Comparison of ENCODE assay signal across 17 mouse cellular contexts in the genomic region with DNA sequence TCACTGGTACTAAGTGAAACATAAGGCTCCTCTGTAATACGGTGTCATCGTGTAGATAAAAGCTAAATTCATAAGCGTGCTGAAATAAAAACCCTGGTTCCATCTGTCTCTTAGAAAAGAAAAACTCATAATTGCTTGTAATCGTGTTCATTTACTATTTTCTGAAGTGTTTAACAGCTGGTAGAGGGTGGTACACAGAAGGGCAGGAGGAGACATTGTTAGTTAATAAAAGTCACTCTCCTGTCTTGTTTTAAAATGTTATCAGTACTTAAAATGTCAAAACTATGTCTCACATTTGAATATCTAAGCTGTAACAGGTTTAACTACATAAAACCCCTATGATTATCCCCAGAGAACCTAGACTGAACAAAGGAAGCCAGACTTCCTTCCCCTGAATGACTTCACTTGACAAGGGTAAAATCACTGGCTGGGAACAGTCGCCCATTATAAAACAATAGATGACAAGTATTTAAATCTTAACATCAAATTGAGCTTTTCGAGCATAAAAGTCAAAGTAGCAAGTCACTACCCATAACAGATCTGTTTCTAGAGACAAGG.
A peak's percentile ranks its signal among the peaks of the same experiment; 100 is the strongest.
DNase-seq lines count a peak whose midpoint lies in the region; ATAC-seq and TF ChIP-seq lines count a peak whose summit lies in the region.
"Had no signal": no experiment of that assay in that cellular context is flagged by ENCODE, and none has a peak within 500 bp of the region (broad histone marks: within the 10 kb centered on the region; RNA-seq: fewer than 3 reads in every experiment).

No protein-coding gene starts in this region.

- no peak overlapping the region for H3K9ac ChIP-seq in forebrain, embryonic 14.5 days (ENCODE audit: low read length)
- no peak overlapping the region for H3K9ac ChIP-seq in forebrain, embryonic 12.5 days
- no peak overlapping the region for H3K9ac ChIP-seq in liver, embryonic 12.5 days
- H3K9ac ChIP-seq: heart, embryonic 12.5 days; hindbrain, embryonic 14.5 days; intestine, embryonic 15.5 days had no signal

- no peak overlapping the region for H3K4me2 ChIP-seq in forebrain, embryonic 14.5 days (ENCODE audit: low read length)
- H3K4me2 ChIP-seq in forebrain, embryonic 12.5 days, result no peak overlapping the region
- no peak overlapping the region for H3K4me2 ChIP-seq in liver, embryonic 12.5 days
- H3K4me2 ChIP-seq: heart, embryonic 12.5 days; hindbrain, embryonic 14.5 days; intestine, embryonic 15.5 days had no signal

- no peaks in the 10 kb centered on the region for H3K27me3 ChIP-seq in forebrain, embryonic 14.5 days (replicated peaks; ENCODE audit: control insufficient read depth, insufficient read depth, low read length)
- no peaks in the 10 kb centered on the region for H3K27me3 ChIP-seq in forebrain, embryonic 12.5 days
- H3K27me3 ChIP-seq in liver, embryonic 12.5 days (replicated peaks), result no peaks in the 10 kb centered on the region
- H3K27me3 ChIP-seq: heart, embryonic 12.5 days; intestine, embryonic 15.5 days had no signal

- H3K36me3 ChIP-seq in forebrain, embryonic 14.5 days (ENCODE audit: control insufficient read depth, insufficient read depth, low read length), result no peaks in the 10 kb centered on the region
- no peaks in the 10 kb centered on the region for H3K36me3 ChIP-seq in forebrain, embryonic 12.5 days (replicated peaks)
- no peaks in the 10 kb centered on the region for H3K36me3 ChIP-seq in liver, embryonic 12.5 days
- H3K36me3 ChIP-seq: embryonic facial prominence, embryonic 10.5 days; heart, embryonic 12.5 days; hindbrain, embryonic 10.5 days; intestine, embryonic 15.5 days had no signal

- H3K4me1 ChIP-seq in forebrain, embryonic 14.5 days (ENCODE audit: control insufficient read depth, insufficient read depth, low read length), result no peaks in the 10 kb centered on the region
- no peaks in the 10 kb centered on the region for H3K4me1 ChIP-seq in forebrain, embryonic 12.5 days
- H3K4me1 ChIP-seq in liver, embryonic 12.5 days, result no peaks in the 10 kb centered on the region
- H3K4me1 ChIP-seq: embryonic facial prominence, embryonic 10.5 days; heart, embryonic 12.5 days; hindbrain, embryonic 10.5 days; intestine, embryonic 15.5 days had no signal

- H3K9me3 ChIP-seq in forebrain, embryonic 14.5 days (replicated peaks; ENCODE audit: control insufficient read depth, low read length), result no peaks in the 10 kb centered on the region
- no peaks in the 10 kb centered on the region for H3K9me3 ChIP-seq in forebrain, embryonic 12.5 days
- no peaks in the 10 kb centered on the region for H3K9me3 ChIP-seq in liver, embryonic 12.5 days (replicated peaks)
- H3K9me3 ChIP-seq: embryonic facial prominence, embryonic 10.5 days; heart, embryonic 12.5 days; hindbrain, embryonic 10.5 days; intestine, embryonic 15.5 days had no signal

- 0 out of 2 replicates have a peak, but pooled peaks have one; percentile 34 for ATAC-seq in forebrain, embryonic 14.5 days
- ATAC-seq in forebrain, embryonic 12.5 days (ENCODE audit: low FRiP score), result no peak
- no peak for ATAC-seq in liver, embryonic 12.5 days
- ATAC-seq in granulocyte monocyte progenitor cell, adult 5-6 weeks (replicated peaks; ENCODE audit: poor library complexity, severe bottlenecking), result no peak
- ATAC-seq: intestine, embryonic 15.5 days had no signal

- H3K27ac ChIP-seq in forebrain, embryonic 14.5 days (ENCODE audit: low read depth, low read length), result no peak overlapping the region
- no peak overlapping the region for H3K27ac ChIP-seq in forebrain, embryonic 12.5 days
- H3K27ac ChIP-seq in liver, embryonic 12.5 days, result no peak overlapping the region
- H3K27ac ChIP-seq: embryonic facial prominence, embryonic 10.5 days; heart, adult 2 months; hindbrain, embryonic 10.5 days; hindbrain, embryonic 14.5 days; intestine, embryonic 15.5 days had no signal

- no peak for TF ChIP-seq POLR2A in brain, embryonic 14.5 days (IDR thresholded peaks at IDR 0.05; ENCODE audit: borderline replicate concordance, extremely low read depth, insufficient read depth, insufficient read length, poor library complexity, severe bottlenecking)

- DNase-seq in forebrain, embryonic 14.5 days (ENCODE audit: low spot score), result peak; percentile 28
- DNase-seq in layer of hippocampus, adult 11-12 months (ENCODE audit: low spot score), result peak; percentile 24
- DNase-seq in layer of hippocampus, postnatal 10 days (ENCODE audit: low spot score in 2 of 2), result no peak
- DNase-seq in brain, embryonic 14.5 days (ENCODE audit: low read depth), result peak; percentile 41
- DNase-seq: adrenal gland, postnatal 10 days; cerebellum, adult 18-20 months; cerebellum, adult 9-11 months; gastrocnemius, postnatal 36 days; heart, adult 2 months had no signal

- H3K4me3 ChIP-seq in forebrain, embryonic 14.5 days (ENCODE audit: low read depth, low read length), result no peak overlapping the region
- no peak overlapping the region for H3K4me3 ChIP-seq in forebrain, embryonic 12.5 days (replicated peaks)
- no peak overlapping the region for H3K4me3 ChIP-seq in liver, embryonic 12.5 days
- H3K4me3 ChIP-seq: embryonic facial prominence, embryonic 10.5 days; heart, adult 2 months; heart, embryonic 12.5 days; hindbrain, embryonic 10.5 days; intestine, embryonic 15.5 days had no signal

- WGBS in forebrain, embryonic 14.5 days, result 76% methylated on average over 6 of the region's 6 CpGs
- 86% methylated on average over 6 of the region's 6 CpGs for WGBS in forebrain, embryonic 12.5 days
- 64% methylated on average over 6 of the region's 6 CpGs for WGBS in liver, embryonic 12.5 days (ENCODE audit: insufficient replicate concordance)

- TF ChIP-seq CTCF in brain, embryonic 14.5 days (IDR thresholded peaks at IDR 0.05; ENCODE audit: borderline replicate concordance, extremely low read depth, insufficient read depth, insufficient read length), result no peak

Comparison
In these comparisons a context has a peak if more than half of its experiments do, and no peak if none do; other contexts are left out.
1. DNase-seq: peak in forebrain, embryonic 14.5 days (single experiment), layer of hippocampus, adult 11-12 months (single experiment) and brain, embryonic 14.5 days (single experiment); none in layer of hippocampus, postnatal 10 days (0 of 2).